Mouse (Mus musculus) R1 (cell line): ENCODE measurements at regions not wholly inside any gene's neighbourhood (a gene's known extent, or its start where the extent isn't known, plus 50 kb on each side); places are given as distances from the start of the nearest gene placed in this dataset.

Source experiments
- DNase-seq: peaks from one replicate; pipeline ENCODE4 v3.0.0-alpha.2; 2018; ENCODE audit warnings: low read depth, low spot score

DNA sequence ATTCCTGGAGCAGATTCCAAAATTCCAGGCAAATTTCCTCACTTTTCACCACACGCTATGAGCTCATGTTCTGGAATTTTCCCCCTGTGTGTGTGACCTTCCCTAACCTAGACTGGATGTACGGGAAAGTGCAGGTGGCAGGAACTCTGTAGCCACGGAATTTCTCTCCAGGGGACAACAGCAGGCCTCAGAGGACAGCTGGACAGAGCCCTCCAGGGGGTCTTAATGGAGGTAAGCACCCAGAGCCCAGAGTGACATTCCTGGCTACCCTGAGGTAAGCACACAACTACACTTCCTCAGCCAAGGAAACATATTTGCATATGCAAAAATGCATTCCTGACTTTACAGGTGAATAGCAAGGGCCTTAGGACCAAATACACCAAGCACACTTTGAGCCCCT lies 135.8 kb downstream of the Fam43a start:
- peak; percentile 81 for DNase-seq

DNA sequence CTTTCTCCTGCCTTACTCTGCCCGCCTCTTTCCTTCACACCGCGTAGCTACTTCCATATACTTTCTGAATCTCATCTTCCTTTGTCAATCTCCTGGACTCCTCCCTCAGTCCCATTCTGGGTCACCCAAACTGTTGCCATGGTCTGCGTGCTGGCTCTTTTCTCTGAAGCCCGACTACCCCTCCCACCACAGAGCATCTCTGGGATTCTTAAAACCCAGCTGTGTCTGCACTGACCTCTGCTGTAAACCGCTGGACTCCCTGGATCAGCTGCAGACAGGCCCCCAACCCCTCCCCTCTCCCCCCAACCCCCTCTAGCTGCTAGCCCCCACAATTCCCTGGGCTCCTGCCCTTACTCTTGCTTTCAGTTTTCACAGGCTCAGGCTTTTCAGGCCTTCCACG lies 136.4 kb downstream of the Fam43a start:
- peak; percentile 78 for DNase-seq

DNA sequence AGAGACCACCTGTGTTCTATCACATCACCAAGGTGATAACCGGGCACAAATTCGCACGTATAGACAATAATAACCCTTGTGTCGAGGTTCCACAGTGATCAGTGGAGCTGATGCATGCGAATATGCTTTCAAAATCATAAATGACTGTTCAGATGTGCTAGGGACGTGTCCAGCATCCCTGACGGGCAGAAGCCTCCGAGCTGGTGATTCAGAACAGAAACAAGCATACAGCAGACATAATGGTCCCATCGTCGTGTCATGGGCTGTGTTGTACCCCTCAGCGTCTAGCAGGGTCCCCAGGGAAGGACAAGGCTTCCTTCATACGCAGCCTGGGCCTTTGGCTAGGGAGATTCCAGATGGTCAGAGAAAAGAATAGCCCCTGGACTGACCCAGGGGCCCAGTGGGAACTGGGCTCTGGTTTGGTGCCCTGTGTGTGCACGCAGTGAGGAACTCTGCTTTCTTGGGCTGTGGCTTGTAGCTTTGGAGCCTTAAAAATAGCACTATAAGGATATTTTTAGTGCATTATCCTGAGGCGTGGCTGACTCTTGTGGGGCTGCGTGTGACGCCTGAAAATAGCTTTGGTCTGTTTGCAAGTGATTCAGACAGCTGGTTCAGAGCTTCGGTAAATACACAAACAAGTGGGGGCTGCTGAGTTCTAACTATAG lies 137.3 kb downstream of the Fam43a start:
- no peak for DNase-seq

DNA sequence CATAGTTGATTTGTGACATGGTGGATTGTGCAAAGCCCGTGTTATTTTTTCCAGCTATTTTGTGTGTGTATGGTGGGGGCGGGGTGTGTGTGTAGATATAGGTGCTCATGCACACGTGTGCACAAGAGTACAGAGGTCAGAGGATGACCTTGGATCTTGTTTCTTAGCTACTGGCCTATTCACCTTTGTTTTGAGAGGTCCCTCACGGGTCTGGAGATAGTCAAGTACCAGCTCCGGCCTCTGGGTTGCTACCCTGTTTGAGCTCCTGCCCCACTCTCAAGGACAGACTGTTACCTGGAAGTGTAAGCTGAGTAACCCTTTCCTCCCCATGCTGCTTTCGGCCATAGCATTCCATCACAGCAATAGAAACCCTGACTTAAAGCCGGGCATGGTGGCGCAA lies 138.0 kb downstream of the Fam43a start:
- peak; percentile 58 for DNase-seq

DNA sequence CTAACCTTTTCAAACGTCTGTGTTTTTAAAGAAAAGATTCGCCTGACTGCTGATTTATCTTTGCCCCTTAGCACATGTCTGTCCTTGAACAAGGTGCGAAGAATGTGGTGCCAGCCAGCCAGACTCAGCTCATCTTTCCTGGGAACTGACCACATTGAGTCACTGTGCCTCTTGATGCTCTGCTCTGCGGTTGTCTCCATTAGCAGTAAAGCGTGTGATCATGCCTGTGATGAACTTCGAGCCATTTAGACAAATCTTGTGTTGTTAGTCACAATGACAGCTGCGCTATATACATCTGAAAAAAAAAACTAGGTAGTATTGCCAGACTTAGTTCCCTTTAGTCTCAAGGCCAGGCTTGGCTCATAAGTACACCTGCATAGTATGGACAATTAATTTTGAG lies 140.1 kb downstream of the Fam43a start:
- no peak for DNase-seq

DNA sequence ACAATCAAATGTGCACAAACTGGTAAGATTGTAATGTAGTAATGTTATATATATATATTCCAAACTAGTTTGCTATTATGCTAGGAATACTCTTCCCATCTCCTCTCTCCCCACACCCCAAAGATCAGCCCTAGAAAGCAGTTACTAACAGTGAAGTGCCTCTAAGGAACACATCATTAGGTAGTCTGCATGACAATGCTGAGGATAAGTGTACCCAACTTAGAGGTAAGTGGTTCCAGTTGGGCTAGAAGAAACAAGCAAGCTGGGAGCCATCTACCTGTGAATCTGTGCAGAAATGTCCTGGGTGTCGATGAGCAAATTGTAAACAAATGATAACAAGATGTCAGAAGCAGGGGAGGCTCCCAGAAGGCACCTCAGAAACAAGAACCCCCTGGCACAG lies 141.7 kb downstream of the Fam43a start:
- peak; percentile 26 for DNase-seq

DNA sequence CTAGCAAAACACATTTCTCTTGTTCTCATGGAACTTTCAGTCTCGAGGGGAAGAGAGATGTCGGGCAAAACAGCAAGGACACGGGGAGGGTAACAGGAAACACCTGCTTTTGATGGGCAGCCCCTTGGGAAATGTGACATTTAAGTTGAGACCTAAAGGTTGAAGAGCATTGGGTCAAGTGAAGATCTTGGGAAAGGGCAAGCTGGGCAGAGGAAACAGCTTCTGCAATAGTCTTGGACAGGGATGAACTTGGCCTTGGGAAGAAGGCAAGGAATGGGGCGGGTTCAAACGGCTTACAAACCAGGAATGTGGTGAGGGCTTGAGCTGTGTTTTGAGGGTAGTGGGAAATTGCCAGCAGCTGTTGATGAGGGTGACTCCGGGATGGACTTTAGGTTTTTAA lies 143.0 kb downstream of the Fam43a start:
- no peak for DNase-seq

DNA sequence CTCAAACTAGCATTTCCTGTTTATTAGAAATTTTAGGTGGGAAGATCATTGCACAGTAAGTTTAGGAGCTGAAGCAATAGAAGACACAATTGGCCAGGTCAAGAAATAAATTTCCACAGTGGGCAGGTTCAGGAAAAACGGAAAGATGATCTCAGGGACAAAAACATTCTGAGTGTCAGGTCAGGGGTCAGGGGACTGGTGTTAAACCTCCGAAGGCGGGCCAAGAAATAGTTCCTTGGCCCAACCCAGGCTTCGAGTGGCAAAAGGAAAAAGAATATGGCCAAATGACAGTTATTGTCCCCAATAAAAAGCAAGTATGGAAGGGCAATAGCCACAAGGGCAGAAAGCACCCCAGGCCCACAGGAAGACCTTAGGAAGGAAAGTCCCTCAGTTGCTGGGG lies 144.0 kb downstream of the Fam43a start:
- no peak for DNase-seq

DNA sequence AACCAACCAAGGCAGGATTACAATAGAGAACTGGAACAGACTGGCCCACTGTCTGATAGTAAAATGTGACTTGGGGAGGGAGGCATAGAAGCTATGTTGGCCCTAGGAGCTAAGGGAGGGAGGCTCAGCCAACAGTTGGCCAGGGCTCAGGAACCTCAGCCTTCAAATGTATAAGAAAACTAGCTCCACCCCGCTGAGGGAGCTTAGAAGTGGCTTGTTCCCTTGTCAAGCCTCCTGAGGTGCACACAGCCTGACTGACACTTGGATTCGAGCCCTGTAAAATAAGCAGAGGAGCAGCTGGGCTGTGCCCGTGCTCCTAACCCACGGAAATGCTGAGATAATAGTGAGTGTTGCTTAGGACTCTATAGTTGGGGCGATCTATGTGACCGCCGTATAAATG lies 144.7 kb downstream of the Fam43a start:
- peak; percentile 30 for DNase-seq

DNA sequence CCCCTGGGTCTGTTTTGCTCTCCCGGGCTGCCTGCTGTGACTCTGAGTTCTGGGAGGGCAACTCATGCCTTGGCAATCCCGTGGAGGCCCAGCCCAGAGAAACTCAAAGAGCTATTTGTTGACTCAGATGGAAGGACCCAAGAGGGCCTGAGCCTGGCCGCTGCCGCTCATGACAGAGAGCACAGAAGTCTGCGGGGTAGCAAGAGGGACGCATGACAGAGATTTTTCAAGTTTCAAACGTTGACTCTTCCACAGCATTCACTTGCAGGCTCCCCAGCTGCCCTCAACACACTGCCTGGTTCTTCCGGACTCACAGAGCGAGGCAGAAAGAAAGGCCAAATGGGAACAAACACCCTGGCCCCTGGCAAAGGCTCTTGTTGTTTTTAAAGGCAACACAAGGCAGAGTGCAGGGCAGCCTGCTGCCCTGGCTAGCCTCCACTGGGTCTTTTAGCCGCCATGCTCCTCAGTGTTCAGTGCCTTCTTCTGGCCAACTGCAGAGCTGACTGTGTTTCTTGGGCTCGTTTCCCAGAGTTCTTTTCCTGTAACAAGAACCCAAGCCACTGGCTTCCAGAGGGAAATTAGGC lies 146.2 kb downstream of the Fam43a start:
- DNase-seq = no peak

DNA sequence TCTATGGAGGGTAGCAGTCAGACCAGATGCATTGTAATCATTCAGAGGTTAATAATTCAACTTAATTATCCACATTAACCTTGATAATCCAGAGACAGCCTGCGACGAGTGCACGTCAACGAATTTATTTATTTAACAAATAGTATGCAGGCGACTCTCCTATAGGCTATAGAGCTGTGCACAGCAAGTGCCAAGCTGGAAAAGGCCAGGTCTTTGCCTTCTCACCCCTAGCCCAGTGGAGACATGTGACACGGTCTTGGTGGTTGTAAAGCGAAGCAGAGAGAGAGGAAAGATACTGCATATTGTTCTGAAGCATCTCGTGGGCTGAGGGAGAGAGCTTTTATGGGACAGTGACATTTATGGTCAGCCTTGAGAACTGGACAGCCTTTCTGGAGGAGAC lies 146.7 kb downstream of the Fam43a start:
- no peak for DNase-seq

DNA sequence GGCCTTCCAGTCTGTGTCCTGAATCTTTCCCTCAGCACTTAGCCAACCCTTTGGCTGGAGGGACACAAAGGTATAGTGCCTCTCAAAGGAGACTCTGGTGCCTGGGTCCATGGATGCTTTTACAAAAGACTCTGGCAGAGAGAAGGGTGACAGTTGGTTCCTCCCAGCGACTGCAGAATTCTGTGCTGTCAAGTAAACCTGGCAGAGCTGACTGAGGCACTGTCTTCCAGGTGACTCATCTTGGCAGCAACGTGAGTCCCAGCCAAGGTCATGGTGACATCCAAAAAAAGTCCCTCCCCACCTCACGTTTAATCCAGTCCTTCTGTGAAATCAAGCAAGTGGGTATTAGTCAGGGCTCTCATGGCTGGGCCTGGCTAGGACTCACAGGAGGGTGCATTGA lies 150.3 kb downstream of the Fam43a start:
- no peak for DNase-seq

DNA sequence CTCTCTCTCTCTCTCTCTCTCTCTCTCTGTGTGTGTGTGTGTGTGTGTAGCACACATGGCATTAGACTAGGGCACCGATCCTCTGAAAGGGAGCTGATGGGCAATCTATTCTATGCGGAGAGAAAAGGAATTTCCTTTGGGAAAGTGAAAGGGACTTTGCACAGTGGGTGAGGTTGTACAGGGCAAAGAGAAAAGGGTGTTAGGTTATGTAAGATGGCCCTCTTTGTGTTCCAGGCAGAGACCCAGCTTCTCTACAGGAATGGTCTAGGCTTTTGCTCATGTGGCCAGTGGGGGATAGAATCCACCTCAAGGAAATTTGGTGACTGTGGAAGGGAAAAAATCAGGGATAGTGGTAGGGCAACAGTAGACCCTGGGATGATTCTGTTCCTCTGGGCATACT lies 156.2 kb downstream of the Fam43a start:
- DNase-seq = no peak

DNA sequence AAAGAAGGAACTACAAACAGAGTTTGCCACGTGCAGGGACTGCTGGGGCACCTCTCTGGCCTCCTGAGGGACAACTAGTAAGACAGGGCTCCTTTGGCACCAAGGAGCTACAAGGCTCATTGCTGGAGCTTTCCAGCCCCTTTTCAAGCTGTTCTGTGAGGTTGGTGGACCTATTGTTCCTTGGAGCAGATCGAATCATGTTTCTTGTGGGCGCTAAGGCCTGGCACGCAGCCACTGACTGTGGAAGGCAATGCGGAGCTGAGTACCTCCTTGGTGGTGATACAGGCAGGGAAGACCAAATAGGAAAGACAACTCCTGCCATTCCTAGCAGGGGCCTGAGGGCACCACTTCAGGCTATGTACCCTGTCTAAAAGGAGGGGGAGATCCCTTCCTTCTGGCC lies 157.2 kb downstream of the Fam43a start:
- no peak for DNase-seq

DNA sequence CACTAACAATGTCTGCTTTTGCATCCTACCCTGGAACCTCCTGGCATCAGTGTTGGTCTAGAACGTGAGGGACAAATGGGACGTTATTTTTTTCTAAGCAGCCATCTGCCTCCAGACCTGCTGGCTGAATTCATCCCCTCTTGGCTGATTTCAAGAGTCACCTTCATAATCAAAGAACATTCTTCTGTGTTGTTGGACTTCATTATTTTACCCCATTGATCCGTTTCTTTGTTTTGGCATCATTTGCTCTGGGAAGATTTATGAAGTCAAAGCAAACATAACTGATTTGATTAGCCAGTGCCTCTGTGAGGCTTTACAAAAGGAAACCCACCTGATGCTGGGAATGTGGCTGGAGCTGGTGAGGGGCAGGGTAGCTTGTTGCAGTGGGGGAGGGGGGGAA lies 158.0 kb downstream of the Fam43a start:
- DNase-seq = no peak

DNA sequence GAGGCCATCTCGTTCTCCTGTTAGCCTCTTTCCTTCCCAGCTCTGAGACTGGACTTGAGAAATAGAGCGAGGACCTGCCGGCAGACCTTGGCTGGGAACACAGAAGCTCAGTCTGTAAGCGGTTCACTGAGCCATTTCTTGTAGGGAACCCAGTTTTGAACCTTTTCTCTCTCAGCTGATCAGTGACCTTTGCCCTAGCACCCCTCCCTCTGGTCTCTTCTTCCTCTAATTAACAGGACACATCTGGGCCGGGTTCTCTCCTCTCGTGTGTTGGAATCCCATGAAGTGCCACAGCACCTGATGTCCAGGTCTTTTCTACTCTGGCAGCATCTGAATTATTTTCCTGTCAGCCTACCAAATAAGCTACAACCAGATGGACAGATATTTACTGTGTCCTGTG lies 158.5 kb downstream of the Fam43a start:
- no peak for DNase-seq

DNA sequence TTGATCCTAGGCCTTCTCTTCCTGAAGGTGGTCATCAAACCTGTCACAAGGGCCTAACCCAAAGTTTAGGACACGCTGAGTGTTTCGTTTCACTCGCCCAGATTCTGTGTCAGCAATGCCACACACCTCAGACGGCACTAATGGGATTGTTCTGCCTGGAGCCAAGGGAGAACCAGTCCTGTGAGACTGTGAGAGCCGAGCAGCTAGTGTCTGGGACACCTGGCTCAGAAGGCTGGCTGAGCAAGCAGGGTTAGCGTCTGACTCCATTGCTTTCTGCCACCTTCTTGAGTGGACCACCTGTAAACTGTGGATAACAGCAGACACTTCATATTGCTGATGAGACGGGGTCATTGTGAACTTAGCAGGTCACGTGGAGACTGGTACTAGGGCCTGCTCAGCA lies 160.0 kb downstream of the Fam43a start:
- DNase-seq = no peak

DNA sequence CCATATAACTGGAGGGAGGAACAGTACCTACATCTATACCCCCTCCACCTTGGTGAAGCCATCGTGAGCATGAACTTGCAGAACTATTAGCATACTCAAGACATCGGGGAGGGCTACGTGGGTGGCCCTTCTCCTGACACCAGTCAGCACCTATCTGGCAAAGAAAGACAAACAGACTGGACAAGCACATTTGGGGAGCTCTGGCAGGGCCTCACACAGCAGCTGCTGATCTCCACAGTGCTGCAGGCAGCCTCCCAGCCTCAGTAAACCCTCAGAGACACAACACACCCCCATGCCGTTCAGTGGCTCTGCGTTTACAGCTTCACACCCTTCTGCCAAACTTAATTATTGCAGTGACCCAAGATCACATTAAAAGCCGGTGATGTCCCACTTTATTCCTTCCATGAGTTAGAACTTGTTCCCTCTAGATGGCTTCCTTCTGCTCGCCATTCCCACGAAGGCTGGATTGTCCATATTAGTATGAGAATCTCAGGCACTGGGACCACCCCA lies 161.7 kb downstream of the Fam43a start:
- no peak for DNase-seq

DNA sequence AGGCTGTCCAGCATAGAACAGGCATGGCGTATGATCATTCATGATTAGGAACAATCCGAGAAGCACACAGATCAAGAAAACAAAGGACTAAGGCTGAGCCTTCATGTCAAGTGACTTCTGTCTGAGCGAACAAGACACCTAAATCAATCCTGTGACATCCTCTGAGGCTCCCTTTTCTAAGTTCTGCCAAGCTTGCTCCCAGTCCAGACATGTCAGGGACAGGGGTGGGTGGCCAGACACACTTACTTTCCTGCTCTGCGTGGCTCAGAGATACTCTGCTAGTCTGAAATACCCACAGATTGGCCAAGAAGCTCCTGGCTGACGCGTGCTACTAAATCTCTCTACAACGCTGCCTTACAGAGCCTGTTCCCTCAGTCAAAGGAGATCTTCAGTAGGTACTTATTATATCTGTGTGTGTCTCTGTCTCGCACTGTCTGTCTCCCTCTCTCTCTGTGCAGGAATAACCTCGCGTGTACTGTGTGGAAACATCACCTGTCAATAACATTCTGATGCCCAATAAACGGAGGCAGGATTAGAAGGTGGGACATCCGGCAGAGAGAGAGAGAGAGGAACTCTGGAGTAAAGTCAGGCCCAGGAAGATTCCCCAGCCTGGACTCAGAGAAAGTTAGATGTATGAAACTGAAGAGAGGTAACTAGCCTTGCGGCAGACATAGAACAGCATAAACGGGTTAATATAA lies 163.5 kb downstream of the Fam43a start:
- DNase-seq = peak; percentile 66

DNA sequence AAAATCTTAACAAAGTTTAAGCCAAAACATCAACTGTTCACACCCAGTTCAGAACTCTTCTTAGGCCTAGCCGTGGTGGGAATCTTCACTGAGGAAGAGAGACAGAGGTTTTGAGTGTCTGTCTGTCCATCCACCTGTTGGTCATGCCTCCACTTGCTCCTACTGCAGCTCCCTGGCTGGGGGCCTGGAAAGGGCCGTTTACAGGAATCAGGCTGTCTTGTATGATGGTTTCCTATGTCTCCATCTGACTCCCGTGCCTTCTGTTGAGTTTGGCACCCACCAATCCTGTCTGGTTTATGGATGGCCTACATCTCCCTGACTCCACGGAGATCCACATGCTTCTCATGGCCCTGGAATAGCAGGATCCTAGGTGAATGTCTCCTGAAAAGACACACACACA lies 166.1 kb downstream of the Fam43a start:
- no peak for DNase-seq

DNA sequence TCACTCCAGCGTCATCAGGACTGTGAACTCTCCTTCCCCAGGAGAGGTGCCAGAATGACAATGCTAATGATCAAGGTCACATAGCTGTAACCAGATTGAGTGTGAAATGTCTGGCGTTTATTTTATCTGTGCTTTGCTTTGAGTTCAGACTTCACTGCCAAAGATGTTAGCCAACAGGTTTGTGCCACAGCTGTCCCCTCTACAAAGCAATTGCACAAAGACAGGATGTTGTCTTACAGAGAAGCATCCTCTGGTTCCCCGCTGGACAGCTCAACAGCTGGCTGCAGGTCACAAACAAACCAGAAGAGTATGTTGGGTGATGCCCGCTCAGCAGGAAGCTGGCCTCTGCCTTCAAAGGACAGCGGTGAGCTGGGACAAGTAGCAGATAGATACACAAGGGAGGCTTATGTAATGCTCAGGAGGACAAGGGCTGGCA lies 169.5 kb downstream of the Fam43a start:
- peak; percentile 49 for DNase-seq

DNA sequence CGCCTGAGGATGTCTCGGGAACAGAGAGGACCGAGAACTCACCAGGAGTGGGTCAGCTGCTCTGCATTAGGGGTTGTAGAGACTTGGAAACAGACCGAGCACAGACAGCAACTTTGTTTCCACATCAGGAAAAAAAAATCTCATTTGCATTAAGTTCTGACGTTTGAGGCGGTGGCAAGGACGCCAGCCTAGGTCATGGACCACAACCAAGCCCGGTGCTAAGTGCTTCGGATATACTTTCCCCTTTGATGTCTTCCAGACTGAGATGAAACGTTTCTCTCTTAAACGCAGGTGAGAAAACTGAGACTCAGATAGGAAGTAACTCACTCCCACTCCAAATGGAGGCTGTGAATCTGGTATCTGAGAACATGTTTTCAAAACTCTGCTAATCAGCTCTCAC lies 169.9 kb downstream of the Fam43a start:
- no peak for DNase-seq

DNA sequence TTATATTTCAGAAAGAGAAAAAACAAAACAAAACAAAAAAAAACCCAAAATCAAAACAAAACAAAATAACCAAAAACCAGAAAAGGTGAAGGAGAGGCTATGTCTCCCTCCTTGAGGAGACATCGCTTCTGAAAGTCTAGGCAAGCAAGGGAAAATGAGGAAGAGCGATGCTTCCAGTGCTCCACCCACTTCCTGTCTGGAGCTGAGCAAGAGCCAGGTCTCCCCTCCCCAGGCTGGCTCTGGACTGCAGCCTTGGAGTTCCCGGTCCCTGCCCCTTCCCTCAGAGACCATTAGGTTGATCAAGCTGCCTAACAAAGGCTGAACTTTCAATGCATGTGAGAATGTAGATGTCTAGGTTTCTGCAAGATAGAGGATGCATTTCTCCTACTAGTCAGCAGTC lies 173.3 kb downstream of the Fam43a start:
- DNase-seq = peak; percentile 24
